Mouse (Mus musculus) right cerebral cortex, postnatal 4 days (tissue): ENCODE results near the gene Syt11.
"Not testable (repeated sequence)": the region's sequence is repeated elsewhere in the genome, so short reads cannot be mapped to it uniquely, and the experiment has no call there.

Experiments used
- DNase-seq: peaks from one replicate; pipeline ENCODE4 v3.0.0-alpha.2; 2022

Syt11 gene

GRCm38 (mm10) chr3:88774939-88775841, at the start of gene Syt11:
Gene Syt11, minus strand, starts transcription at chr3:88775164.
- not testable (repeated sequence) for DNase-seq

- DNase-seq: no peak
Measured at GRCm38 (mm10) chr3:88803910-88804540, 29.1 kb upstream of the Syt11 start.

DNA sequence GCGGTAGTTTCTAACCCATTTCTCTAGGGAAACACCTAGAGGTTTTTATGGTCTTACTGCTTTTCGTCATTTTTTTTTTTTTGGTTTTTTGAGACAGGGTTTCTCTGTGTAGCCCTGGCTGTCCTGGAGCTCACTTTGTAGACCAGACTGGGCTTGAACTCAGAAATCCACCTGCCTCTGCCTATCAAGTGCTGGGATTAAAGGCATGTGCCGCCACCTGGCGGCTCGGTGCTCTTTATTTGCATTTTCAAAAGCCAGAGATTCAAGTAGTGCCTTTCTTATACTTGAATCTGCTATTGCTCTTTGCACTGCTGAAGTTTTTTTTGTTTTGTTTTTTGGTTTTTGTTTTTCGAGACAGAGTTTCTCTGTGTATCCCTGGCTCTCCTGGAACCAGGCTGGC, 22.5 kb upstream of the Syt11 start:
- DNase-seq: not testable (repeated sequence)

GRCm38 (mm10) chr3:88788033-88788432, 13.1 kb upstream of the Syt11 start:
- DNase-seq: not testable (repeated sequence)

- DNase-seq: not testable (repeated sequence)
Measured at GRCm38 (mm10) chr3:88786805-88787204, 11.8 kb upstream of the Syt11 start.

DNA sequence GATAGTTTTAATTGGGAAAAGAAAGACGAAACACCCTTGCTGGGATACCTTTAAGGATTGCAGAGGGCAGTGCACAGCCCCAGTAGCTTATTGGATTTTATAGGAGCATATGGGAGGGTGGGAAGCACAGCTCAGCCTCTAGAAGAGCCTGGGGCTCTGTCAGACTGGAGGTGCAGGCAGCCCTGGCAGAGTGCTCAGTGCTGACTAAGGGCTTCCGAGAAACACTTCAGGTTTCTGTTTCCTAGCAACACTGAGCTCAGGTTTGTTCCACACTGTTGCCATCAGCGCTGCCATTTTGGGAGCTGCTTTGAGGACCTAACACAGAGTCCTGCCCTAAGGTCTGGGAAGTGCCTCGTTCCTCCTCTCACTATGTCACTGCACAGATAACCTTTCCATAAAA, 11.4 kb upstream of the Syt11 start:
- not testable (repeated sequence) for DNase-seq

- DNase-seq: no peak
Measured at GRCm38 (mm10) chr3:88784889-88785288, 9.9 kb upstream of the Syt11 start.

GRCm38 (mm10) chr3:88773163-88773562, 1.8 kb downstream of the Syt11 start:
- DNase-seq: not testable (repeated sequence)

DNA sequence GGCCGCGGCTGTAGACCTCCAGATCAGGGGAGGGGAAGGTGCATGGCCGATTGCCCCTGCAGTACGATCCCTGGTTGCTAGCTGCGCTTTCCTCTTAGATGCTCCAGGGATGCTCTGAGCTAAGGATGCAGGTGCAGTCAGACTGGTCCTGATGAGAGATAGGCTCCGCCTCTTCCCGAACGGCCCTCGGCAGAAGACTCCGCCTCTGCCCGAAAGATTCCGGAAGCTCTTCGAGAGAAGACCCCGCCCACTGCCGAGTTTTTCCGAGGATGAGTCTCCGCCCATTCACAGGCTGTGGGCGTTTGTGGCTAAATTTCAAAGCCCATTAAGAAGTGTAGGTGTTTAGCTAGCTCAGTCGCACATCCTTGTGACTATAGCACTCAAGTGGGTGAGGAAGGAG, 2.6 kb downstream of the Syt11 start:
- DNase-seq: peak; percentile 73

- DNase-seq: peak; percentile 62
Measured at GRCm38 (mm10) chr3:88771941-88772280, 3.1 kb downstream of the Syt11 start.

DNA sequence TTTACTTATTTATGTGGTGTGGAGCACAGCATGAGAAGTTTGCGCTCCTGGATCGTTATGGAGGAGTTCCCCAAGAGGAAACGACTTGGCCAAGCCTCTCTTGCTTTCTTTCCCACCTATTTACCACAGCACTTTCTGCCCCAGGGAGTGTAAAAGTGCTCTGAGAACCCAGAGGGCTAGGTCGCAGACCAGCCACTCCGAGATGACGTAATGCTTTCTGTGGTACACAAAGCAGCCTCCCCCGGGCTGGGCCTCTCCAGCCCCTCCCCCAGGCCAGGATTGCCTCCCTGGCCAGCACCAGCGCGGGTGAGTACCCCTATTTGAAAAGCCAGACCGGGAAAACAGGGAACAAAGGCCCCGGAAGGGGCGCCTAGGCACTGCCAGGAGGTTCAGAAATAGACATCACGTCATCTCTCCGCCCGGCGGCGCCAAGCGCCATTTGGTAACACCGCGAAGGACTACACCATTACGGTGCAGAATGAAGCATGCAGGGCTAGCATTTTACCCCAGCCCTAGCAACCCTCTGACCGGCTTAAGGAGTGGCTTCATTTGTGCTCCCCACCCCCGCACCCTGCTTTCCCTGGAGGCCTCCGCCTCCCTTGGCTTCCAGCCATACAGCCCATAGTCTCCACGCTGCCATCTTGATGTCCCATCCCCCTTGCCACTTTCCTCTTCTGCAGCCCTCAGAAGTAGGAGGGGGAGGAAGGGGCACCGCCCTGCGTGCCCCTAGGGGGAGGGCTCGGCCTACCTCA, 3.6 kb downstream of the Syt11 start:
- not testable (repeated sequence) for DNase-seq

DNA sequence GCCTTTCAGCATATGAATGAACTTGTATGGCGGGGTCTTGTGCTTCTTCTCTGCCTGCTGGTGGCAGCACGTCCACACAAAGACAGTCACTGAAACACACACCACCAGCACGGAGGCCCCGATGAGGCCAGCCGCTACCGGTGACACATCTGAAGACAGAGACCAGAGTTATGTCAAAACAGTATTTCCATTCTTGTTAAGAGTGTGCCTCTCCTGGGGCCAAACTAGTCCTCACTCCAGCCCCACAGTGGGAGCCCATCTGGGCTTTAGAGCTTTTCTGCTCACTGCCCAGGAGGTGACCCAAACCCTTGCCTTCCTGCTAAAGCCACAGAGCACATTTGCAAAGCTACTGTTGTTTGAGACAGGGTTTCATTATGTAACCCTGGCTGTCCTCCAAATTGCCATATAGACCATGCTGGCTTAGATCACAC, 12.5 kb downstream of the Syt11 start:
- DNase-seq: no peak

GRCm38 (mm10) chr3:88761619-88762018, 13.3 kb downstream of the Syt11 start:
- no peak for DNase-seq

GRCm38 (mm10) chr3:88758045-88758500, 16.9 kb downstream of the Syt11 start:
- DNase-seq: peak; percentile 83

GRCm38 (mm10) chr3:88756276-88756675, 18.7 kb downstream of the Syt11 start:
- no peak for DNase-seq

- DNase-seq: no peak
Measured at GRCm38 (mm10) chr3:88755541-88755940, 19.4 kb downstream of the Syt11 start.

DNA sequence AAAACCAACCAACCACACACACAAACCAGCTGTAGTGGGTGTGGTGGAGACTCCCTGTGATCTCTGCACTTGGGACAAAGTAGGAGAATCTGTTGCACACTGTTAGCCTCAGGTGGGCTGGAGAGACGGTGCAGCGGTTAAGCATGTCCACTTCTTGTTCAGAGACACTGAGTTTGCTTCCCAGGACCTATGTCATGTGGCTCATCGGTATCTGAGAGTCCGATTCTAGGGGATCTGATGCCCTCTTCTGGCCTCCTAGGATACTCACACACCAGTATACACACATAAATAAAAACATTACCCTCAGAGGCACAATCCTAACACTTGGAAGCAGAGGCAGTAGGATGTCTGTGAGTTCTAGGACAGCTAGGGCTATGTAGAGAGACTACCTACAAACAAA, 20.7 kb downstream of the Syt11 start:
- no peak for DNase-seq

DNA sequence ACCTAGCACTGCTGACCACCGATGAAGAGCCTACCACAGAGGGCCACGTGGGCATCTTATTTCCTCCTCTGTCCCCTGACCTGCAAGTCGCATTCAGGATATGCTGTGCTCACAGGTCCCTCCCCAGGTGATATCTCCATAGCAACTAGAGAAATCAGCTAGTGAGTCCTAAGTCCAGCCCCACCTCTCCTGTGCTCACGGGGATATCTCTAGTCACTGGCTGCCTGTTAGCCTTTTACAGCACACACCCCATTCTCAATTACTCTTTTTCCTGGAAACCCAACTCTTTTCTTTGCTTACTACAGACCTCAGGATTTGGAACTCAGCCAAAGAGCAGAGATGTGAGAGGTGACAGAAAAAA, 28.1 kb downstream of the Syt11 start:
- DNase-seq: no peak

DNA sequence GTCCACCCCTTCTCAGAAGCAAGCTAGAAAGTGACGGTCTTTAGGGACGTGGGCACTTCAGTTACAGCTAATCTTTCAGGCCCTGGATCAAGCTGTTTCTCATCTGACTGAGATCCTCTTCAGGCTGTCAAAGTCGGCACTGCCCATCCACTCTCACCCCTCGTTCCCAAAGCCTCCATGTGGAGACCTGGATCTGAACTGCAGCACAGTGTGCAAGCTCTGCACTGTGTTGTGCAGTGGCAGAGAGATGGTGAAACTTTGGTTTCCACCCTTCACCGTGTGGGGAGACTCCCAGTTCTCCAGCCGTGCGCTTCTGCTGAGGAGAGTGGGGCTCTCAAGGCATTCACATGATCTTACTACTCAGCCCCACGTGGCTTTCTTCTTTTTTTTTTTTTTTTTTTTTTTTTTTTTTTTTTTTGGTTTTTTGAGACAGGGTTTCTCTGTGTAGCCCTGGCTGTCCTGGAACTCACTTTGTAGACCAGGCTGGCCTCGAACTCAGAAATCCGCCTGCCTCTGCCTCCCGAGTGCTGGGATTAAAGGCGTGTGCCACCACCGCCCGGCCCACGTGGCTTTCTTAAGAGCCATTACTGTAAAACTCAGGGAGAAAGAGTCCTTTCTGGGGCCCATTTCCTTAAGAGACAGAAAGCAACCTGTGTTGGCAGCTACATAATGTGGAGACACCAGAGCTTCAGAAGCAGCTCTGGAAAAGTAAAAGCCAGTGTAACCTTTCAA, 28.7 kb downstream of the Syt11 start:
- DNase-seq: no peak

- DNase-seq: no peak
Measured at GRCm38 (mm10) chr3:88745534-88745933, 29.4 kb downstream of the Syt11 start.

- no peak for DNase-seq
Measured at GRCm38 (mm10) chr3:88740147-88740546, 34.8 kb downstream of the Syt11 start.

- peak; percentile 63 for DNase-seq
Measured at GRCm38 (mm10) chr3:88738641-88739040, 36.3 kb downstream of the Syt11 start.

- no peak for DNase-seq
Measured at GRCm38 (mm10) chr3:88736556-88736955, 38.4 kb downstream of the Syt11 start.
